ENCODE assay signal across 8 mouse cellular contexts in genomic region chr17:34646906-34647787, GRCm38 (mm10). TPM values are rescaled to one million over a fixed set of nuclear protein-coding genes. Genes with fewer than 3 reads are reported as not detected.
DNase-seq lines count a peak whose midpoint lies in the region; ATAC-seq lines count a peak whose summit lies in the region.

TSS of gene Atf6b (plus strand) at chr17:34647146.

- intact Hi-C loops in gastrocnemius, postnatal 14 days (cut with DNase I; ENCODE audit: low total_unique reads) = no loop called here
- intact Hi-C loops in left cerebral cortex, postnatal 10 days (cut with DNase I) = no loop called here

- DNase-seq in adrenal gland, adult (ENCODE audit: inconsistent age in 2 of 2, low spot score in 1 of 2) = peak; percentile 97
- peak; percentile 98 for DNase-seq in embryo, embryonic 10.5 days (ENCODE audit: low spot score)
- peak; percentile 96 for DNase-seq in gastrocnemius, postnatal 14 days
- peak; percentile 97 to 99 for DNase-seq in left cerebral cortex, postnatal 10 days (ENCODE audit: extremely low spot score in 1 of 2, low spot score in 2 of 2)
- DNase-seq in right cerebral cortex, postnatal 25 days = peak; percentile 95
- DNase-seq in urinary bladder, postnatal 4 days (ENCODE audit: low spot score in 2 of 2) = peak; percentile 94 to 95

- ATAC-seq in inflammation-experienced regulatory T-cells, adult 6 months = peak; percentile 96
- ATAC-seq in megakaryocyte-erythroid progenitor cell, adult 5-6 weeks (replicated peaks; ENCODE audit: low FRiP score, low TSS enrichment, poor library complexity, severe bottlenecking) = peak; percentile 92

RNA-seq across cellular contexts. Expression of gene Atf6b, which starts in this region (rescaled TPM):
- 10 to 100 TPM in 1 of 2 experiments, 1 to 10 TPM in 1; 8.9 to 11.0 TPM for total RNA-seq in gastrocnemius, postnatal 14 days (2021)
- polyA plus RNA-seq in inflammation-experienced regulatory T-cells, adult 6 months (2017; shearing (Covaris generic)) = 10 to 100 TPM; 19.0 to 21.9 (median 19.3) TPM
- 10 to 100 TPM; 73.1 to 76.5 TPM for total RNA-seq in left cerebral cortex, postnatal 10 days (2021)
- total RNA-seq in megakaryocyte-erythroid progenitor cell, adult 5-6 weeks (2014; fragmentation: Nextera tagmentation) = 20.6 and 31.3 TPM in 2 replicates
- 8.7 and 11.5 TPM in 2 replicates for total RNA-seq in megakaryocyte-erythroid progenitor cell, adult 5-6 weeks (2017)

Comparison
In these comparisons a context has a peak if more than half of its experiments do, and no peak if none do; other contexts are left out.
1. Peak in every context shown above with its lines: DNase-seq and ATAC-seq.